Mouse (Mus musculus) forebrain, postnatal 0 days (tissue): Measurements from ENCODE around the gene Tirap. TPM values are rescaled to one million over a fixed set of nuclear protein-coding genes. Genes with fewer than 3 reads are reported as not detected.
"Not testable (repeated sequence)": the region's sequence is repeated elsewhere in the genome, so short reads cannot be mapped to it uniquely, and the experiment has no call there.

Experiments
- ATAC-seq: fragments of 200-750 bp; cut with Nextera tagmentation; 2 replicates; pipeline ENCODE4 v1.8.0; 2017; ENCODE audit warnings: mild to moderate bottlenecking, moderate library complexity
- DNase-seq: peaks from one replicate; pipeline ENCODE4 v3.0.0-alpha.2; 2015
- H3K27ac ChIP-seq: fragments of 300-500 bp; sonication (generic); 2 replicates; pipeline ENCODE4 v1.5.1; 2014; ENCODE audit warnings: low read depth, mild to moderate bottlenecking, antibody characterized with exemption, low read length, moderate library complexity, mixed read lengths
- H3K27me3 ChIP-seq: fragments of 300-500 bp; sonication (generic); 2 replicates; pipeline ENCODE4 v1.6.1; 2014; ENCODE audit warnings: mild to moderate bottlenecking, low read length, mixed read lengths; ENCODE audit not compliant: insufficient read depth
- H3K36me3 ChIP-seq: fragments of 300-500 bp; sonication (generic); 2 replicates; pipeline ENCODE4 v1.6.1; 2014; ENCODE audit warnings: mild to moderate bottlenecking, moderate library complexity; ENCODE audit not compliant: insufficient read depth
- H3K4me1 ChIP-seq: fragments of 300-500 bp; sonication (generic); 2 replicates; pipeline ENCODE4 v1.6.1; 2014; ENCODE audit warnings: antibody characterized with exemption; ENCODE audit not compliant: insufficient read depth
- H3K4me2 ChIP-seq: fragments of 300-500 bp; sonication (generic); 2 replicates; pipeline ENCODE4 v1.6.1; 2014; ENCODE audit warnings: low read depth, mild to moderate bottlenecking, moderate library complexity
- H3K4me3 ChIP-seq: fragments of 300-500 bp; sonication (generic); 2 replicates; pipeline ENCODE4 v1.5.1; 2014; ENCODE audit warnings: low read depth, low read length, mixed read lengths
- H3K9ac ChIP-seq: fragments of 300-500 bp; sonication (generic); 2 replicates; pipeline ENCODE4 v1.6.1; 2014; ENCODE audit warnings: mild to moderate bottlenecking
- H3K9me3 ChIP-seq: fragments of 300-500 bp; sonication (generic); 2 replicates; pipeline ENCODE4 v1.6.1; 2016; ENCODE audit warnings: low read length
- CTCF ChIP-seq: sonication (generic); IDR thresholded peaks from 2 replicates; pipeline ENCODE4 v1.5.1; 2016; ENCODE audit warnings: antibody characterized with exemption, control low read depth, low read depth
- WGBS: fragments of 180-500 bp; shearing (Covaris S2); extraction: QIAGEN DNeasy Blood & Tissue Kit; methylation state at CpG from one replicate; pipeline ENCODE4 v1.1.7; 2014; 5-methylcytosine and 5-hydroxymethylcytosine counted together
- polyA plus RNA-seq: library from polyadenylated mRNA; unstranded; fragments of >200 nt; fragmentation: Nextera tagmentation; extraction: Ambion mirVana; gene quantifications from 2 replicates; pipeline ENCODE4 v1.2.1, GENCODE M21; 2015
- total RNA-seq: library from RNA; depleted of rRNA; stranded (reverse); fragments of >200 nt; gene quantifications from 2 replicates; pipeline ENCODE4 v1.2.3, GENCODE M21; 2014

Tirap gene
- total and polyA plus RNA-seq, 2 experiments from 2014 or later = 2.0 to 2.1 TPM

GRCm38 (mm10) chr9:35161721-35162120, 38.4 kb downstream of the Tirap start:
- Histone ChIP-seq H3K36me3 (no peaks in the 10 kb centered on the region), H3K9ac (no peak overlapping the region), H3K4me2 (no peak overlapping the region), H3K27ac (no peak overlapping the region), H3K4me3 (no peak overlapping the region), H3K4me1 (no peaks in the 10 kb centered on the region), H3K9me3 (no peaks in the 10 kb centered on the region), H3K27me3 (no peaks in the 10 kb centered on the region)
- 82% methylated on average over 7 of the region's 7 CpGs for WGBS
- TF ChIP-seq CTCF = no peak
- DNase-seq (no peak), ATAC-seq (no peak)

GRCm38 (mm10) chr9:35160662-35161061, 39.4 kb downstream of the Tirap start:
- no peak overlapping the region for H3K27ac ChIP-seq

GRCm38 (mm10) chr9:35158477-35158876, 41.6 kb downstream of the Tirap start:
- H3K9me3 ChIP-seq = no peaks in the 10 kb centered on the region
- TF ChIP-seq CTCF = no peak
- no peak overlapping the region for H3K9ac ChIP-seq
- ATAC-seq (no peak), DNase-seq (no peak)
- WGBS = 90% methylated on average over 3 of the region's 3 CpGs
- no peak overlapping the region for H3K27ac ChIP-seq
- no peak overlapping the region for H3K4me2 ChIP-seq
- H3K36me3 ChIP-seq = no peaks in the 10 kb centered on the region
- H3K4me1 ChIP-seq = no peaks in the 10 kb centered on the region
- no peaks in the 10 kb centered on the region for H3K27me3 ChIP-seq
- H3K4me3 ChIP-seq = no peak overlapping the region

More at GRCm38 (mm10) chr9:35160662-35161061, 39.4 kb downstream of the Tirap start:
- DNase-seq (no peak), ATAC-seq (no peak)
- no peak overlapping the region for H3K4me3 ChIP-seq
- no peaks in the 10 kb centered on the region for H3K4me1 ChIP-seq
- H3K36me3 ChIP-seq = no peaks in the 10 kb centered on the region
- no peak overlapping the region for H3K9ac ChIP-seq
- H3K4me2 ChIP-seq = no peak overlapping the region
- no peaks in the 10 kb centered on the region for H3K27me3 ChIP-seq
- TF ChIP-seq CTCF = no peak
- H3K9me3 ChIP-seq = no peaks in the 10 kb centered on the region
- WGBS = 71% methylated on average over 2 of the region's 2 CpGs

- no peak overlapping the region for H3K9ac ChIP-seq
- H3K4me1 ChIP-seq = no peaks in the 10 kb centered on the region
- no peak overlapping the region for H3K4me3 ChIP-seq
- 96% methylated on average over 4 of the region's 4 CpGs for WGBS
- H3K36me3 ChIP-seq = no peaks in the 10 kb centered on the region
- no peak overlapping the region for H3K27ac ChIP-seq
- H3K9me3 ChIP-seq = no peaks in the 10 kb centered on the region
- ATAC-seq (no peak), DNase-seq (no peak)
- TF ChIP-seq CTCF = no peak
- H3K4me2 ChIP-seq = no peak overlapping the region
- H3K27me3 ChIP-seq = no peaks in the 10 kb centered on the region
Measured at GRCm38 (mm10) chr9:35156862-35157261, 43.2 kb downstream of the Tirap start.

GRCm38 (mm10) chr9:35156002-35156710, 43.9 kb downstream of the Tirap start:
- no peak for DNase-seq
- no peak overlapping the region for H3K9ac ChIP-seq
- no peak; the same call in 1 of the 2 replicates for ATAC-seq
- no peaks in the 10 kb centered on the region for H3K4me1 ChIP-seq
- 91% methylated on average over 5 of the region's 5 CpGs for WGBS
- H3K4me3 ChIP-seq = no peak overlapping the region
- TF ChIP-seq CTCF = no peak
- no peaks in the 10 kb centered on the region for H3K36me3 ChIP-seq
- H3K9me3 ChIP-seq = no peaks in the 10 kb centered on the region
- H3K27ac ChIP-seq = no peak overlapping the region
- no peaks in the 10 kb centered on the region for H3K27me3 ChIP-seq
- H3K4me2 ChIP-seq = no peak overlapping the region

- WGBS = 89% methylated on average over 1 of the region's 1 CpGs
- no peak overlapping the region for H3K4me2 ChIP-seq
Measured at GRCm38 (mm10) chr9:35152923-35153322, 47.2 kb downstream of the Tirap start.

GRCm38 (mm10) chr9:35148822-35149221, 51.3 kb downstream of the Tirap start:
- not testable (repeated sequence) for DNase-seq, H3K4me2 ChIP-seq, H3K4me3 ChIP-seq, H3K9ac ChIP-seq, ATAC-seq, H3K27me3 ChIP-seq, H3K36me3 ChIP-seq, H3K4me1 ChIP-seq, H3K27ac ChIP-seq, H3K9me3 ChIP-seq

More at GRCm38 (mm10) chr9:35152923-35153322, 47.2 kb downstream of the Tirap start:
- Histone ChIP-seq H3K36me3 (no peaks in the 10 kb centered on the region), H3K27me3 (no peaks in the 10 kb centered on the region), H3K9me3 (no peaks in the 10 kb centered on the region), H3K4me3 (no peak overlapping the region), H3K4me1 (no peaks in the 10 kb centered on the region), H3K9ac (no peak overlapping the region), H3K27ac (no peak overlapping the region)
- ATAC-seq (no peak), DNase-seq (no peak)
- TF ChIP-seq CTCF = no peak

GRCm38 (mm10) chr9:35147261-35147660, 52.8 kb downstream of the Tirap start:
- H3K4me1 ChIP-seq, ATAC-seq, H3K36me3 ChIP-seq, H3K9me3 ChIP-seq, H3K27ac ChIP-seq, H3K4me3 ChIP-seq, H3K4me2 ChIP-seq, DNase-seq, H3K27me3 ChIP-seq, H3K9ac ChIP-seq: not testable (repeated sequence)
- WGBS = 95% methylated on average over 14 of the region's 14 CpGs
